Mouse (Mus musculus) right cerebral cortex, adult 18-20 months (tissue): ENCODE results near the gene Hnmt.
A peak's percentile ranks its signal among the peaks of the same experiment; 100 is the strongest.
"Not testable (repeated sequence)": the region's sequence is repeated elsewhere in the genome, so short reads cannot be mapped to it uniquely, and the experiment has no call there.

ENCODE experiments used
- DNase-seq: peaks from one replicate; pipeline ENCODE4 v3.0.0; 2022; ENCODE audit warnings: mixed read lengths

The Hnmt gene

GRCm38 (mm10) chr2:24049344-24049990 is at the start of gene Hnmt:
Gene Hnmt (minus strand): TSS chr2:24049394.
- DNase-seq = peak; percentile 8

GRCm38 (mm10) chr2:24096495-24096894 is 47.3 kb upstream of the Hnmt start, which contains the start of gene Tbpl2:
Gene Tbpl2 (minus strand): TSS chr2:24096595.
- DNase-seq = no peak

GRCm38 (mm10) chr2:24090921-24091320 is 41.7 kb upstream of the Hnmt start:
- no peak for DNase-seq

GRCm38 (mm10) chr2:24050459-24050858 is 1.3 kb upstream of the Hnmt start:
- no peak for DNase-seq

- DNase-seq = peak; percentile 52
Measured at GRCm38 (mm10) chr2:24048480-24049097, 605 bp downstream of the Hnmt start.

GRCm38 (mm10) chr2:24047551-24048479 is 1.4 kb downstream of the Hnmt start:
- DNase-seq = no peak

GRCm38 (mm10) chr2:24042901-24043300 is 6.3 kb downstream of the Hnmt start:
- no peak for DNase-seq

- no peak for DNase-seq
Measured at GRCm38 (mm10) chr2:24040531-24040930, 8.7 kb downstream of the Hnmt start.

GRCm38 (mm10) chr2:24019386-24019785 is 29.8 kb downstream of the Hnmt start:
- not testable (repeated sequence) for DNase-seq

- DNase-seq = no peak
Measured at GRCm38 (mm10) chr2:24018966-24019365, 30.2 kb downstream of the Hnmt start.

GRCm38 (mm10) chr2:24014957-24015356 is 34.2 kb downstream of the Hnmt start:
- DNase-seq = no peak

- no peak for DNase-seq
Measured at GRCm38 (mm10) chr2:23999323-23999722, 49.9 kb downstream of the Hnmt start.

- DNase-seq = no peak
Measured at GRCm38 (mm10) chr2:23998836-23999235, 50.4 kb downstream of the Hnmt start.

- no peak for DNase-seq
Measured at GRCm38 (mm10) chr2:23996830-23997229, 52.4 kb downstream of the Hnmt start.

GRCm38 (mm10) chr2:23990034-23990573 is 59.1 kb downstream of the Hnmt start:
- DNase-seq = not testable (repeated sequence)

GRCm38 (mm10) chr2:23987283-23987682 is 61.9 kb downstream of the Hnmt start:
- no peak for DNase-seq

- DNase-seq = no peak
Measured at GRCm38 (mm10) chr2:23983343-23983742, 65.9 kb downstream of the Hnmt start.

- DNase-seq = no peak
Measured at GRCm38 (mm10) chr2:23982860-23983259, 66.3 kb downstream of the Hnmt start.

GRCm38 (mm10) chr2:23960659-23961274 is 88.4 kb downstream of the Hnmt start:
- not testable (repeated sequence) for DNase-seq
